Mouse (Mus musculus) gastrocnemius, postnatal 10 days (tissue): Measurements from ENCODE around the gene Otub1. TPM values are rescaled to one million over a fixed set of nuclear protein-coding genes. Genes with fewer than 3 reads are reported as not detected.

ENCODE experiments used
- DNase-seq: peaks from one replicate; pipeline ENCODE4 v3.0.0; 2021; ENCODE audit warnings: mixed read lengths
- long read RNA-seq, 2 experiments: library from polyadenylated mRNA; stranded (forward); transcript quantifications; one replicate each; pipeline ENCODE4 v2.0.0; 2021
- total RNA-seq, 2 experiments: library from RNA; stranded (reverse); gene quantifications; 2 replicates each; pipeline ENCODE4 v1.2.3; 2021

Otub1 gene
- 10 to 100 TPM; 63.2 to 67.3 TPM for total RNA-seq
- long read RNA-seq, experiment 1, transcript Otub1-201 (7 exons, 1,713 nt), result major isoform, 84 of 92 reads
- long read RNA-seq, experiment 1, partial matches to known transcripts, result 2 of 92 reads
- long read RNA-seq, experiment 1, other reads (novel, unspliced or antisense), result 6 of 92 reads
- long read RNA-seq, experiment 2, transcript Otub1-201 (7 exons, 1,713 nt), result major isoform, 97 of 105 reads
- long read RNA-seq, experiment 2, partial matches to known transcripts, result 3 of 105 reads
- long read RNA-seq, experiment 2, other reads (novel, unspliced or antisense), result 5 of 105 reads

- peak; percentile 88 for DNase-seq
Observed at GRCm38 (mm10) chr19:7205753-7206736, at the start of gene Otub1. Gene Otub1, minus strand, starts transcription at chr19:7206316.

- DNase-seq, result no peak
Observed at GRCm38 (mm10) chr19:7246021-7246420, 39.9 kb upstream of the Otub1 start.

- peak; percentile 95 for DNase-seq
Observed at GRCm38 (mm10) chr19:7240782-7241690, 34.9 kb upstream of the Otub1 start, which contains the start of gene Naa40. Gene Naa40, minus strand, starts transcription at chr19:7241183.

DNA sequence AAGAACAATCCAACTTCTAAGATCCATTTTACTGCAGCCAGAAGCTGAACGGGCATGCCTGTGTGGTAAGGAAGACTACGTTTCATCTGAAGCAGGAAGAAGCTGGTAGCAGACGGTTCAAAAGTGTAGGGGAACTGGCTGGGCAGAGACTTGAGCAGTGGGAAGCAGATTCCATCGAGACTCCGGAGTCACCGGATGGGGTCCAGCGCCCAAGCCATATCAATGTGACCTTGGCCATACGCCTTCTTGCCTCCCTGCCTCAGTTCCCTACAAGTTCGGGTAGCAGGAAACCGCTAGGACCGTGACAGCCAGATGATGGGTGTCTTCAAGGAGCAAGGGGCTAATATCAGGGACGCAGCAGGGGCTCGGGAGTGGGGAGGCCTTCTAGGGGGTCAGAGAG lies 34.2 kb upstream of the Otub1 start:
- no peak for DNase-seq

GRCm38 (mm10) chr19:7239574-7239973 lies 33.5 kb upstream of the Otub1 start:
- no peak for DNase-seq

GRCm38 (mm10) chr19:7236742-7237141 lies 30.6 kb upstream of the Otub1 start:
- no peak for DNase-seq

- no peak for DNase-seq
Observed at GRCm38 (mm10) chr19:7236011-7236410, 29.9 kb upstream of the Otub1 start.

- DNase-seq, result no peak
Observed at GRCm38 (mm10) chr19:7235461-7235860, 29.3 kb upstream of the Otub1 start.

GRCm38 (mm10) chr19:7234537-7235221 lies 28.6 kb upstream of the Otub1 start:
- DNase-seq, result peak; percentile 65

DNA sequence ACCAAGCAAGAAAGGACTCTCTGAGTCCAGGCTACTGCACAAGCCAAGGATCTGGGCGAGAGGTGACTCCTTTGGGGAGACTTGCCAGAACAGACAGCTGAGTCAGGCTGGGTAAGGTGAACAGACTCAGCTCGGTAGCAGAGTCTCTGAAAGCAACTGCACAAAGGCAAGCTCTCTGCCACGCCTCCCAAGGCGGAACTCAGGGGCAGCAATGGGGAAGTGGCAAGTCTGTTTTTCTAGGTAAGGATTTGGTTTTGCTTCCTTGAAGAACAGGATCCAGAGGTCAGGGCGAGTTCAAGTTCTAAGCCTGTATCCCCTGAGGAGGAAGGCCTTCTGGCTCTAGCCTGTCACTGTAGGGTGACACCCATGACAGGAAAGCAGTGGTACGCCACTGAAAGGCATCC lies 20.4 kb upstream of the Otub1 start:
- DNase-seq, result no peak

GRCm38 (mm10) chr19:7225096-7225690 lies 19.1 kb upstream of the Otub1 start:
- DNase-seq, result no peak

DNA sequence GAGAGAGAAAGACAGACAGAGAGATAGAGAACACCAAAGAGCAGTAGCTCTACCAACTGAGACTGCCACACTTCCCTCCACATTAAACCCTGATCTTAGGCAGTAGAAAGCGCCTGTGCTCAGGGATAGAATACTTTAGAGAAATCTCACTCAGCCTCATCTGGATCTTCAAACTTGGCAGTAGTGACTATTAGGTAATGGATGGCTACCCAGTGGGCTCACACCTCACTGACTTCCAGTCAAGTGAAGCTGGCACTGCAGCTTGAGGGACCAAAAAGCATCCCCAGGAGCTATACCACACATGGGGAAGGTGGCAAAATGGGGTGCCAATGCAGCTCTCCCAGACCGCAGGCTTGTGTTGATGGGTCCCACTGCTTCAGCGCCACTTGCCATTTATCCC lies 18.1 kb upstream of the Otub1 start:
- no peak for DNase-seq

- no peak for DNase-seq
Observed at GRCm38 (mm10) chr19:7223488-7223887, 17.4 kb upstream of the Otub1 start.

DNA sequence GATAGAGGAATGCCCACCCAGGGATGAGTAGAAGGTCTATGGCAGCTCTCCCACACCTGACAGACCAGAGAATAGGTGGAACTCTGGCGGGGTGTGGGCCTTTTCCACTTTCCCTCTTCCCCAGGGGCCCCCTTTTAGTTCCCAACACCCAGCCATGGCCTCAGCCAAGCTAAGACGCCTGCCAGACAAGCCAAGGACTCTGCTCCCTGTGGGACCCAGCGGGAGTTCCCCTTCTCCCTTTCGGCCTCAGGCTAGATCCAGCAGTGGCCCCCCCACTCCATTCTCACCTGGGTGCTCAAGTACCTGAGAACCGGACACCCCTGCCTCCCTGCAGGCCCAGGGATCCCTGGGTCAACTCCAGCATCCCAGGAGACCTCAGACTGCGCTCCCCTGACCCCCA lies 16.1 kb upstream of the Otub1 start:
- DNase-seq, result no peak

DNA sequence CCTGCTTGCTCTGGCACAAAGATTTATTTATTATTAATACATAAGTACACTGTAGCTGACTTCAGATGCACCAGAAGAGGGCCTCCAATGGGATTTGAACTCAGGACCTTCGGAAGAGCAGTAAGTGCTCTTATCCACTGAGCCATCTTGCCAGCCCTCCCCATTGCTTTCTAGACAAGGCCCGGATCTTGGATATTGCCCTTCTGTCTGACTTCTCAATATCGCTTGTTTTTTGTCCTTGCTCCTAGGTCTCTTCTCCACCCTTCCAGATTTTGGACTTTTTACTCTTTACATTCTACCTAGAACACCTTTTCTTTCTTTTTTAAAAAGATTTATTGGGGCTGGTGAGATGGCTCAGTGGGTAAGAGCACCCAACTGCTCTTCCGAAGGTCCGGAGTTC lies 12.6 kb upstream of the Otub1 start:
- no peak for DNase-seq

- no peak for DNase-seq
Observed at GRCm38 (mm10) chr19:7217926-7218267, 11.8 kb upstream of the Otub1 start.

GRCm38 (mm10) chr19:7217162-7217925 lies 11.2 kb upstream of the Otub1 start, which contains the start of gene Cox8a:
Gene Cox8a, minus strand, starts transcription at chr19:7217616.
- peak; percentile 92 for DNase-seq

DNA sequence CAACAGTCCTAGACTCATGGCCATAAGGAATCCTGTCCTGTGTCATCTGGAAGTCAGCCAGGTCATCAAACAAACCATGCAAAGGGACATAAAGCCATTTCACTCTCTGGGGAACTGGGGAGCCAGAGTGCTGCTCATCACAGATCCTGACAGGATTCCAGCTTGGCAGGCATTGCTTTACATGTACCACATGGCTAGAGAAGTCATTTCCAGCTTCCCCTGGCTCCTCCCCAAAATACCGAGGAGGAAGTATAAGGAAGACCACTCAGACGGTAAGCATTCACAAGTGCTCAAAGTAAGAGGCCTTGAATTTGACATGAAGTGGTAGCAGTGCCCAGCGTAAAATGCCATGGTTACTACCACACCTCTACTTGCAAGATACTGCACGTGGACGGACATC lies 8.4 kb upstream of the Otub1 start:
- DNase-seq, result no peak

- no peak for DNase-seq
Observed at GRCm38 (mm10) chr19:7213010-7213409, 6.9 kb upstream of the Otub1 start.

- no peak for DNase-seq
Observed at GRCm38 (mm10) chr19:7212216-7212615, 6.1 kb upstream of the Otub1 start.
